Mouse (Mus musculus) left cerebral cortex, adult 11 months (tissue): ENCODE measurements around the gene Unk.
"Not testable (repeated sequence)": the region's sequence is repeated elsewhere in the genome, so short reads cannot be mapped to it uniquely, and the experiment has no call there.

ENCODE experiments used
- DNase-seq: peaks from one replicate; pipeline ENCODE4 v3.0.0; 2022; ENCODE audit warnings: low spot score

Gene Unk

GRCm38 (mm10) chr11:116088741-116089394, 58.7 kb downstream of the Unk start:
- DNase-seq: no peak

GRCm38 (mm10) chr11:116089545-116089944, 59.4 kb downstream of the Unk start:
- DNase-seq: no peak

GRCm38 (mm10) chr11:116091591-116091990, 61.5 kb downstream of the Unk start:
- DNase-seq: no peak

GRCm38 (mm10) chr11:116092959-116093358, 62.8 kb downstream of the Unk start:
- DNase-seq: not testable (repeated sequence)

GRCm38 (mm10) chr11:116093771-116094565, 63.8 kb downstream of the Unk start:
- no peak for DNase-seq

GRCm38 (mm10) chr11:116095573-116095972, 65.5 kb downstream of the Unk start:
- DNase-seq: no peak

- DNase-seq: no peak
These were observed 66.3 kb downstream of the Unk start for GRCm38 (mm10) chr11:116096213-116097108.

- DNase-seq: no peak
These were observed 68.8 kb downstream of the Unk start for GRCm38 (mm10) chr11:116098711-116099460.

GRCm38 (mm10) chr11:116099462-116099861, 69.3 kb downstream of the Unk start:
- DNase-seq: no peak

GRCm38 (mm10) chr11:116100385-116100784, 70.3 kb downstream of the Unk start:
- DNase-seq: no peak

- DNase-seq: no peak
These were observed 70.7 kb downstream of the Unk start for GRCm38 (mm10) chr11:116100839-116101238.

- DNase-seq: no peak
These were observed 71.8 kb downstream of the Unk start for GRCm38 (mm10) chr11:116101931-116102381.

GRCm38 (mm10) chr11:116102472-116102871, 72.3 kb downstream of the Unk start:
- no peak for DNase-seq

GRCm38 (mm10) chr11:116103572-116103971, 73.5 kb downstream of the Unk start:
- DNase-seq: no peak

GRCm38 (mm10) chr11:116104006-116104646, 74.0 kb downstream of the Unk start:
- DNase-seq: no peak

- no peak for DNase-seq
These were observed 74.9 kb downstream of the Unk start for GRCm38 (mm10) chr11:116105065-116105464.

- DNase-seq: no peak
These were observed 76.2 kb downstream of the Unk start for GRCm38 (mm10) chr11:116106154-116106962.

GRCm38 (mm10) chr11:116106963-116107776, 77.0 kb downstream of the Unk start:
- DNase-seq: no peak

GRCm38 (mm10) chr11:116107777-116108285, 77.7 kb downstream of the Unk start:
- DNase-seq: no peak
